Mouse (Mus musculus) embryonic facial prominence, embryonic 13.5 days (tissue): ENCODE data around the gene Phf2. TPM values are rescaled to one million over a fixed set of nuclear protein-coding genes. Genes with fewer than 3 reads are reported as not detected.

ENCODE experiments used
- ATAC-seq: fragments of 200-750 bp; cut with Nextera tagmentation; 2 replicates; pipeline ENCODE4 v1.8.0; 2017; ENCODE audit warnings: low read depth; ENCODE audit not compliant: insufficient number of reproducible peaks, insufficient read depth, low FRiP score, low TSS enrichment
- H3K27ac ChIP-seq: fragments of 300-500 bp; sonication (generic); 2 replicates; pipeline ENCODE4 v1.5.1; 2015; ENCODE audit warnings: moderate library complexity, mild to moderate bottlenecking, inconsistent platforms
- H3K27me3 ChIP-seq: fragments of 300-500 bp; sonication (generic); 2 replicates; pipeline ENCODE4 v1.6.1; 2015; ENCODE audit warnings: mild to moderate bottlenecking, inconsistent platforms
- H3K36me3 ChIP-seq: fragments of 300-500 bp; sonication (generic); 2 replicates; pipeline ENCODE4 v1.6.1; 2015; ENCODE audit warnings: mild to moderate bottlenecking, inconsistent platforms
- H3K4me1 ChIP-seq: fragments of 300-500 bp; sonication (generic); 2 replicates; pipeline ENCODE4 v1.6.1; 2015; ENCODE audit warnings: inconsistent platforms
- H3K4me2 ChIP-seq: fragments of 300-500 bp; sonication (generic); 2 replicates; pipeline ENCODE4 v1.6.1; 2015; ENCODE audit warnings: moderate library complexity, mild to moderate bottlenecking, inconsistent platforms
- H3K4me3 ChIP-seq: fragments of 300-500 bp; sonication (generic); 2 replicates; pipeline ENCODE4 v1.5.1; 2015; ENCODE audit warnings: mild to moderate bottlenecking, inconsistent platforms
- H3K9ac ChIP-seq: fragments of 300-500 bp; sonication (generic); 2 replicates; pipeline ENCODE4 v1.6.1; 2015; ENCODE audit warnings: mild to moderate bottlenecking, inconsistent platforms
- H3K9me3 ChIP-seq: fragments of 300-500 bp; sonication (generic); 2 replicates; pipeline ENCODE4 v1.6.1; 2016; ENCODE audit warnings: inconsistent platforms
- WGBS: fragments of 180-500 bp; shearing (Covaris S2); methylation state at CpG from one replicate; pipeline ENCODE4 v1.1.7; 2015; ENCODE audit warnings: mixed read lengths; 5-methylcytosine and 5-hydroxymethylcytosine counted together
- polyA plus RNA-seq: library from polyadenylated mRNA; unstranded; fragments of >200 nt; fragmentation: Nextera tagmentation; extraction: Ambion mirVana; gene quantifications from 2 replicates; pipeline ENCODE4 v1.2.1, GENCODE M21; 2015

Gene Phf2
- polyA plus RNA-seq, 1 experiment from 2014 or later: 11.6 TPM

DNA sequence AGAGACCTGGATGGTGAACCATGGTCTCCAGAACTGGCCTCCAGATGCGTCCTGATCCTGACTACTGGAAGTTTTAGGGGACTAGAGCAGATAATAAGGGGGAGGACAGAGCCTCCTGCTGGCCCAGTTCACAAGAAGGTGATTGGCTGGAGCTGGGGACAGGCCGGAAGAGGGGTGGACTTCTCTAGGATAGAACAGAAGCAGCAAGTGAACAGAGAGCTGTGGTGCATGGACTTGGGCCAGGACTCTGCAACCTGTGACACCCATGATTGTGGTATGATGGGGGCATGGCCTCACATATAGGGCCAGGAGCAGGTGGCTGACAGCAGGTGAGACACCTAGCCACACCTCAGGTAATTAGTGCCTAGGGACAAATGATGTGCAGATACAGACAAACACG is 17.0 kb downstream of the Phf2 start:
- H3K9ac ChIP-seq: no peak overlapping the region
- H3K36me3 ChIP-seq: no peaks in the 10 kb centered on the region
- H3K4me1 ChIP-seq: peaks cover 85% of the 10 kb centered on the region
- H3K4me3 ChIP-seq: no peak overlapping the region
- H3K4me2 ChIP-seq: no peak overlapping the region
- no peaks in the 10 kb centered on the region for H3K27me3 ChIP-seq
- peak overlapping the region; percentile 62 for H3K27ac ChIP-seq
- WGBS: 49% methylated on average over 3 of the region's 3 CpGs
- H3K9me3 ChIP-seq: no peaks in the 10 kb centered on the region
- no peak for ATAC-seq

DNA sequence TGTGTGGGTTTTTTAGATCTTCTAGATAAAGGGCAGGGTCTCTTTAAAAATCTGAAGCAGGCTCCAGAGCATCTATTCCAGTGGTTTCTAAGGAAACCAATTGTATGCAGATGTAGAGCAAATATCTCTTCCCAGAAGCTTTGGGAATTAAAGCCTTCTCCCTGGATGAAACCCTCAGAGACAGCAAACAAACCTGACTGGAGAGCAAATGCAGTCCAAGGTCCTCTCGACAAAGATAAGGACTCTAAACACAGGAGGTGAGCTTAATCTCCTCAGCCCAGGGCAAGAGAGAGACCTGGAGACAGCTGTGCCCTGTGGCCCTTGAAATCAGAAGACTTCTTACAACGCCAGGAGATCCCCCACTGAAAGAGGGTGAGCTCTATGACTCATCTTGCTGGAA is 17.4 kb downstream of the Phf2 start:
- H3K4me1 ChIP-seq: peaks cover 82% of the 10 kb centered on the region
- peaks cover 2% of the 10 kb centered on the region; the same call in 1 of the 2 replicates for H3K36me3 ChIP-seq
- WGBS: 20% methylated on average over 2 of the region's 2 CpGs
- H3K4me3 ChIP-seq: no peak overlapping the region
- H3K9me3 ChIP-seq: no peaks in the 10 kb centered on the region
- no peaks in the 10 kb centered on the region for H3K27me3 ChIP-seq
- peak overlapping the region; percentile 62 for H3K27ac ChIP-seq
- no peak overlapping the region for H3K4me2 ChIP-seq
- H3K9ac ChIP-seq: no peak overlapping the region
- no peak for ATAC-seq

DNA sequence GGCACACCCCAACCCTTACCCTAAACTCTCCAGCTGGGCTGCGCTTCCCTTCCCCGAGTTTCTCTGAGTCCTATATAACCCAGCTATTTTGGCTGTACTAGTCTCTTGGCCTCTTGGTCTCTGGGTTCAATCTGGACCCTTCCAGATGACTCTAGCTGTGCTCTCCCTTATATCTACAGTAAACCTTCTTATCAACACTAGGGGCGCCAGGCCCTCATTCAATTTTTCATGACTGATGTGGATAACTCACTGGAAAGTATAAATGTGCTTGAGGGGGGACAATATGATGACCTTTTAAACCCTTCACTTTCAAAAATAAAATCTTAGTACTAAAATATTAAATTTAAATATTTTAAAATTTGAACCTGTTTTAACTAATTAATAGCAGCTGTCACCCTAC is 18.1 kb downstream of the Phf2 start:
- peaks cover 79% of the 10 kb centered on the region for H3K4me1 ChIP-seq

DNA sequence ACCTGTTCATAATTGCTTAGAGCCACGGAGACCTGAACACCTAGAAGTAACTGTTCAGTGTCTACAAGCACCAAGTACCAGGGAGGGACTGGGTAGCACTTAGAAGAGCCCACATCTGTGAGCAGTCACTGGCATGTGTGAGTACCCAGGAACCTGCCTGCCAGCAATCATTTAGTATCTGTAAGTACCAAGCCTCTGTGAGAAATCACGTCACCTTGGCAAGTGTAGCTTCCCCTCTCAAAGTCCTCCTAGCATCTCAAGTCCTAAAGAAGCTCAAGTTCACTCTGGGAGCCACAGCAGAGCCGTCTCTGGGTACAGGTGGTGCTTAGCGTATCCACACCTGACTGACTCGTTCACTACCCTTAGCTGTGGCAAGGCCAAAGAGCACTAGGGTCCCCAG is 19.2 kb downstream of the Phf2 start:
- H3K4me3 ChIP-seq: no peak overlapping the region
- H3K27ac ChIP-seq: no peak overlapping the region
- ATAC-seq: no peak
- peaks cover 4% of the 10 kb centered on the region; the same call in 1 of the 2 replicates for H3K36me3 ChIP-seq
- 81% methylated on average over 5 of the region's 5 CpGs for WGBS
- no peak overlapping the region for H3K4me2 ChIP-seq
- H3K9me3 ChIP-seq: no peaks in the 10 kb centered on the region
- peaks cover 68% of the 10 kb centered on the region for H3K4me1 ChIP-seq
- H3K27me3 ChIP-seq: no peaks in the 10 kb centered on the region
- no peak overlapping the region for H3K9ac ChIP-seq

More for the DNA sequence above, 18.1 kb downstream of the Phf2 start:
- WGBS: 73% methylated on average over 3 of the region's 3 CpGs
- H3K36me3 ChIP-seq: peaks cover 4% of the 10 kb centered on the region; the same call in 1 of the 2 replicates
- H3K27me3 ChIP-seq: no peaks in the 10 kb centered on the region
- H3K4me3 ChIP-seq: no peak overlapping the region
- H3K27ac ChIP-seq: no peak overlapping the region
- no peak overlapping the region for H3K4me2 ChIP-seq
- no peak for ATAC-seq
- no peak overlapping the region for H3K9ac ChIP-seq
- no peaks in the 10 kb centered on the region for H3K9me3 ChIP-seq

DNA sequence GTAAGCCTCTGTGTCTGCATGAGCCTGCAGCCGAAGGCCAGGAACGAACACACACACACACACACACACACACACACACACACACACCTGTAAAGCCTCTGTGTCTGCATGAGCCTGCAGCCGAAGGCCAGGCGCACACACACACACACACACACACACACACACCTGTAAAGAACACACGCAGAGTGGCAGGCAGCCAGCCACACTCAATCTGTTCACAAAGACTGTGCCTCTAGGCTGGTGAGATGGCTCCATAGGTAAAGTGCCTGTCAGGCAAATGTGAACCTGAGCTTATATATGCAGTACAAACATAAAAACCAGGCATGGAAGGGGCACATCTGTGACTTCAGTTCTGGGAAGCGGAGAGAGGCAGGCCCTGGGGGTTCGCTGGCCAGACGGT is 20.1 kb downstream of the Phf2 start:
- Histone ChIP-seq H3K27me3 (no peaks in the 10 kb centered on the region), H3K4me1 (peaks cover 58% of the 10 kb centered on the region), H3K4me2 (no peak overlapping the region), H3K36me3 (peaks cover 4% of the 10 kb centered on the region; the same call in 1 of the 2 replicates), H3K27ac (no peak overlapping the region), H3K9ac (no peak overlapping the region), H3K4me3 (no peak overlapping the region), H3K9me3 (no peaks in the 10 kb centered on the region)
- no peak for ATAC-seq
- 71% methylated on average over 8 of the region's 8 CpGs for WGBS

DNA sequence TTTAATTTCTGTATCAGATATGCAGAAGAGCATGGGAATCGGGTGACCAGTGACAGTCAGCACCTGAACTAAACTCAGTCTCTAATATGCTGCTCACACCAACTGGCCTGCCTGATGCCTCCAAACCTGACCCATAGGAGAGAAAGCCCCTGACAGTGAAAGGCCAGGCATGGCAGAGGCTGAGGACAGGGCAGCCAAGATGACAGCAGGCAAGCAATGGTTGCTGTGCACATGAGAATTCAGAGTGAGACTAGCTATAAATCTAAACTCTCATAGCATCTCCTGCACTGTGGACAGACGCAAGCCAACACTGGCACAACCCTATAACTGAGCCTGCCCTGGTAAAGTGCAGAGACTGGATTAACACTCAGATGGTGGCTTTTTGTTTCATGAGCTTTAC is 20.6 kb downstream of the Phf2 start:
- Histone ChIP-seq H3K4me1 (peaks cover 54% of the 10 kb centered on the region), H3K4me2 (no peak overlapping the region), H3K9me3 (no peaks in the 10 kb centered on the region), H3K4me3 (no peak overlapping the region), H3K36me3 (peaks cover 4% of the 10 kb centered on the region; the same call in 1 of the 2 replicates), H3K9ac (no peak overlapping the region), H3K27ac (no peak overlapping the region), H3K27me3 (no peaks in the 10 kb centered on the region)
- 82% methylated on average over 2 of the region's 2 CpGs for WGBS
- no peak for ATAC-seq

DNA sequence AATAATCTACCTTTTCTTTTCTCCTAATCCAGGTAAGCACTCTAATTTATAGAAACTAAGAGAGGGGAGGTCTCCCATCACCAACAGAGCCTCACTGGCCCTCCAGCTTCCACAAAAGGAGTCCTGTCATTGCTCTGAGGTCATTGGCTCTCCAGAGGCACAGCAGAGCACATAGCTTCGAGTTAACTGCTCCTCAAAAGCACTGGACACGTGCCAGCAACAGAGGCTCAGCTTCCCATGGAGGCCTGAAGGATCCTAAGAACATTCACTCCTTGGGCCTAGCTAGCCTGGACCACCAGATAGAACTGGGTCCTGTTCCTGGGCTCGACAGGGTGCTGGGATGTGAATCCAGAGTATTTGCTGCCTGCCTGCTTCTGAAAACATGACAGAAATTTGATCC is 21.8 kb downstream of the Phf2 start:
- 27% methylated on average over 3 of the region's 3 CpGs for WGBS
- no peak overlapping the region for H3K9ac ChIP-seq

DNA sequence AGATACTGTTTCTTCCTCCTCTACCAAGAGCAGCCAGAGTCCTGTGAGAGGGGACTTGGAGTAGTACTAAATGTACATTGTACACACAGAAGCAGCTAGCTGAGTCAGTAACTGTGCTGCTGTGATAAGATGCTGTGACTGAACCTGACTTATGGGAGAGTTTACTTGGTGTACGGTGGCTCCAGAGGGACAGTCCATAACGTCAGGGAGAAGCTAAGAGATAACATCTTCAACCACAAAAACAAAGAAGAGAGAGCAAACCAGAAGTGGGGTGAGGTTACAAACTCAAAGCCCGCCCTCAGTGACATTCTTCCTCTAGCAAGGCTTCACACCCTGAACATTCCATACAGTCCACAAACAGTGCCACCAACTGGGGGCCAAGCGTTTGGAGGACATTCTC is 25.6 kb downstream of the Phf2 start:
- H3K4me3 ChIP-seq: no peak overlapping the region
- H3K27ac ChIP-seq: no peak overlapping the region
- H3K4me1 ChIP-seq: peaks cover 18% of the 10 kb centered on the region
- no peaks in the 10 kb centered on the region for H3K9me3 ChIP-seq
- WGBS: 61% methylated on average over 4 of the region's 4 CpGs
- H3K36me3 ChIP-seq: peaks cover 7% of the 10 kb centered on the region; the same call in 1 of the 2 replicates
- ATAC-seq: no peak
- H3K27me3 ChIP-seq: no peaks in the 10 kb centered on the region
- no peak overlapping the region for H3K9ac ChIP-seq
- no peak overlapping the region for H3K4me2 ChIP-seq

More for the DNA sequence above, 21.8 kb downstream of the Phf2 start:
- peaks cover 44% of the 10 kb centered on the region for H3K4me1 ChIP-seq
- ATAC-seq: no peak
- H3K27me3 ChIP-seq: no peaks in the 10 kb centered on the region
- no peak overlapping the region for H3K4me2 ChIP-seq
- H3K9me3 ChIP-seq: no peaks in the 10 kb centered on the region
- no peak overlapping the region for H3K27ac ChIP-seq
- no peak overlapping the region for H3K4me3 ChIP-seq
- peaks cover 4% of the 10 kb centered on the region; the same call in 1 of the 2 replicates for H3K36me3 ChIP-seq

DNA sequence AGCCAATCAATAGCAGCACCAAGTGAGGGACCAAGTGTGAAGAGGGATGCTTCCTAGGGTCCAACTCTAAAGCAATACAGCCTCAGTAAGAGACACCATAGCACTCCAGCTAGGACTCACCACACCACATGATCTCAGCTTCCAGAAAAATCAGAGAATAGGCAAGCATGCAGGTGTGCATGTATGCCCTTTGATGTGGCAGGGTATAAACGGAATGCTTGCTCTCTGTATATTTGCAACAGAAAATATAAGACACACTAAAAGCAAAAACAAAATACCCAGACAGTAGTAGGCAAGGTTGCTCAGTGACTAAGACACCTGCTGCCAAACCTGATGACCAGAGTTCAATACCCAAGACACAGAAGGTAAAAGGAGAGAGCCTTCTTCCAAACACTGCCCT is 27.4 kb downstream of the Phf2 start:
- H3K4me3 ChIP-seq: no peak overlapping the region
- H3K36me3 ChIP-seq: peaks cover 6% of the 10 kb centered on the region; the same call in 1 of the 2 replicates
- H3K4me2 ChIP-seq: no peak overlapping the region
- H3K27ac ChIP-seq: no peak overlapping the region
- no peaks in the 10 kb centered on the region for H3K27me3 ChIP-seq
- ATAC-seq: no peak
- H3K9me3 ChIP-seq: no peaks in the 10 kb centered on the region
- peaks cover 7% of the 10 kb centered on the region; the same call in 1 of the 2 replicates for H3K4me1 ChIP-seq
- H3K9ac ChIP-seq: no peak overlapping the region
- WGBS: 88% methylated on average over 1 of the region's 1 CpGs

DNA sequence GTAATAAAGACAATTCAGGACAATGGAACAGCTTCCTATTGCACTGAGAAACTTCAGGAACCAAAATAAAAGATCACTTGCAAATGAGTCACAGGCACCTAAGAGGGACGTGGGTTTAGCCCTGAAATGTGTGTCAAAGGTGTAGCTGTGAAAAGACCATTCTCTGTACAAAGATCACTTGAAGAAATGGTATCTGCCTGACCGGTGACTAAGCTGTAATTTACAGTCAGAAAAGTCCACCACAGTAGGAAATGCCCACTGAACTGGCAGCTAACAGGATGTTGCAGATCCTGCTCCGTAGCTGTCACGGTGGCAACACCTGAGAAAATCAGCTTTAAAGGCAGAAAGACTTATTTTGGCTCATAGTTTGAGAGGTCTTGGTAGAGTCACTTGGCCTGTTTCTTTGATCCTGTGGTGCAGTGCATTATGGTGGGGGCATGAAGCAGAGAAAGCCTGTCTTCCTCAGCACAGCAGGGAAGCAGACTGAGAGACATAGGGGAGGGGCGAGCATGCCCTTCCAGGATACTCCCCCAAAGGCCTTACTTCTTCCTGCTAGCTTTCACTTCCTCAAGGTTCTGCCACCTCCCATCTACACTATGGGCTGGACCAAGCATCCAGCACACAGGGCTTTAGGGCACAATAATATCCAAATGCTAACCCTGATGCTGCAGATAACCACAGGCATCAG is 28.9 kb downstream of the Phf2 start:
- 0 out of 2 replicates have a peak, but pooled peaks cover 3% of the 10 kb centered on the region for H3K36me3 ChIP-seq
- H3K9me3 ChIP-seq: no peaks in the 10 kb centered on the region
- no peak for ATAC-seq
- no peaks in the 10 kb centered on the region for H3K27me3 ChIP-seq
- WGBS: 69% methylated on average over 5 of the region's 5 CpGs
- no peak overlapping the region for H3K9ac ChIP-seq
- peaks cover 3% of the 10 kb centered on the region; the same call in 1 of the 2 replicates for H3K4me1 ChIP-seq
- no peak overlapping the region for H3K4me3 ChIP-seq
- no peak overlapping the region for H3K4me2 ChIP-seq
- no peak overlapping the region for H3K27ac ChIP-seq

DNA sequence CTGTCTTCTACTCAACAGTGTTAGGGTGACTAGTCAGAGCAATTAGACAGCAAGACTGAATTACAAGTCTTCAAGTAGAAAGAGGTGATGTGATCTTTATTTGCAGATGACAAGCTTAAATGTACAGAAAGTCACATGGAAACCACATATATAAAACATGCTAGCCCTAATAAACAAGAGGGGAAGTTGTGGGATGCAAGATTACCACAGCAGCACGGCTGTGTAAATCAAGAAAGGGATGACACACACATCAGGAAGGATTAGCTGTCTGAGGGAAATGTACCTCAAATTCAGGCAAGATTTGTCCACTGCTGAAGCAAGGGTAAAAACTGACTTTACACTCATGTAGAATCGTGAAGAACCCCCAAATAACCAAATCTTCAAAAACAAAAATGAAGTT is 32.6 kb downstream of the Phf2 start:
- Histone ChIP-seq H3K4me1 (peaks cover 7% of the 10 kb centered on the region; the same call in 1 of the 2 replicates), H3K9ac (no peak overlapping the region), H3K4me2 (no peak overlapping the region), H3K4me3 (no peak overlapping the region), H3K9me3 (no peaks in the 10 kb centered on the region), H3K27ac (no peak overlapping the region), H3K36me3 (peaks cover 21% of the 10 kb centered on the region), H3K27me3 (no peaks in the 10 kb centered on the region)
- WGBS: 78% methylated on average over 2 of the region's 2 CpGs
- ATAC-seq: no peak

DNA sequence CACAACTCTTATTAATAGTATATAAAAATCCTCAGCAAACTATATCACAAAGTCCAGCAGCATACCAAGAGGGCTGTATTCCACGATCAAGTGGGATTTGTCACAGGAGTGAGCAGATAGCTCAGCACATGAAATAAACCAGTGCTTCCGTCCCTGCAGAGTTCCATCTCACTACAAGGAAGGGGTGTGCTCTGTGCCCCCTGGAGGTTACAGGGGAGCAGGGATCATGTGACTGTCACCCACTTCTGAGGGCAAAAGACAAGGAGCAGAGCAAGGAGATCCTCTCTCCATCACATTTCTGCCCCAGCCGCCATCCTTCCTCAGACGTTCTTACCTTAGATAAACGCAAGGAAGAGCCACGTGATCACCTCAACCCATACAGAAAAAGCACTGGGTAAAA is 33.4 kb downstream of the Phf2 start:
- no peak overlapping the region for H3K4me3 ChIP-seq
- no peaks in the 10 kb centered on the region for H3K27me3 ChIP-seq
- 82% methylated on average over 6 of the region's 6 CpGs for WGBS
- H3K9ac ChIP-seq: no peak overlapping the region
- peaks cover 7% of the 10 kb centered on the region; the same call in 1 of the 2 replicates for H3K4me1 ChIP-seq
- ATAC-seq: no peak
- H3K4me2 ChIP-seq: no peak overlapping the region
- H3K27ac ChIP-seq: no peak overlapping the region
- no peaks in the 10 kb centered on the region for H3K9me3 ChIP-seq
- H3K36me3 ChIP-seq: peaks cover 29% of the 10 kb centered on the region
